Mouse (Mus musculus) heart, embryonic 16.5 days (tissue): ENCODE results near the gene Gm49354. TPM values are rescaled to one million over a fixed set of nuclear protein-coding genes. Genes with fewer than 3 reads are reported as not detected.

Experiments used
- ATAC-seq: fragments of 200-750 bp; cut with Nextera tagmentation; replicated peaks from 2 replicates; pipeline ENCODE4 v1.8.0; 2017; ENCODE audit warnings: moderate number of reproducible peaks; ENCODE audit not compliant: insufficient read depth, low FRiP score; ENCODE audit errors: extremely low read depth
- H3K27ac ChIP-seq: fragments of 300-500 bp; sonication (generic); 2 replicates; pipeline ENCODE4 v1.5.1; 2014; ENCODE audit warnings: mild to moderate bottlenecking, low read length, control low read depth, moderate library complexity
- H3K27me3 ChIP-seq: fragments of 300-500 bp; sonication (generic); 2 replicates; pipeline ENCODE4 v1.6.1; 2014; ENCODE audit warnings: low read length, mixed read lengths; ENCODE audit not compliant: control insufficient read depth, insufficient read depth
- H3K36me3 ChIP-seq: fragments of 300-500 bp; sonication (generic); 2 replicates; pipeline ENCODE4 v1.6.1; 2014; ENCODE audit not compliant: control insufficient read depth, insufficient read depth
- H3K4me1 ChIP-seq: fragments of 300-500 bp; sonication (generic); 2 replicates; pipeline ENCODE4 v1.6.1; 2014; ENCODE audit warnings: low read length, mixed read lengths; ENCODE audit not compliant: control insufficient read depth, insufficient read depth
- H3K4me2 ChIP-seq: fragments of 300-500 bp; sonication (generic); 2 replicates; pipeline ENCODE4 v1.6.1; 2014; ENCODE audit warnings: low read depth, mild to moderate bottlenecking, control low read depth, low read length
- H3K4me3 ChIP-seq: fragments of 300-500 bp; sonication (generic); 2 replicates; pipeline ENCODE4 v1.5.1; 2014; ENCODE audit warnings: mild to moderate bottlenecking, control low read depth, low read length
- H3K9ac ChIP-seq: fragments of 300-500 bp; sonication (generic); 2 replicates; pipeline ENCODE4 v1.6.1; 2014; ENCODE audit warnings: low read length, control low read depth
- H3K9me3 ChIP-seq: fragments of 300-500 bp; sonication (generic); replicated peaks from 2 replicates; pipeline ENCODE4 v1.6.1; 2016; ENCODE audit warnings: low read length; ENCODE audit not compliant: control insufficient read depth
- WGBS: fragments of 180-500 bp; shearing (Covaris S2); extraction: QIAGEN DNeasy Blood & Tissue Kit; methylation state at CpG from one replicate; pipeline ENCODE4 v1.1.7; 2014; 5-methylcytosine and 5-hydroxymethylcytosine counted together
- polyA plus RNA-seq: library from polyadenylated mRNA; unstranded; fragments of >200 nt; fragmentation: Nextera tagmentation; extraction: Ambion mirVana; gene quantifications from 2 replicates; pipeline ENCODE4 v1.2.1, GENCODE M21; 2015

Gene Gm49354
- polyA plus RNA-seq, 1 experiment from 2014 or later, result not detected

- Histone ChIP-seq H3K4me2 (peak overlapping the region; percentile 85), H3K27ac (peak overlapping the region; percentile 100), H3K4me3 (peak overlapping the region; percentile 91), H3K36me3 (peaks cover 11% of the 10 kb centered on the region), H3K9ac (peak overlapping the region; percentile 92), H3K27me3 (no peaks in the 10 kb centered on the region), H3K4me1 (peaks cover 39% of the 10 kb centered on the region), H3K9me3 (no peaks in the 10 kb centered on the region)
- no peak for ATAC-seq
- 25% methylated on average over 9 of the region's 9 CpGs for WGBS
These were observed 11.2 kb downstream of the Gm49354 start for GRCm38 (mm10) chr13:59770847-59771246.

DNA sequence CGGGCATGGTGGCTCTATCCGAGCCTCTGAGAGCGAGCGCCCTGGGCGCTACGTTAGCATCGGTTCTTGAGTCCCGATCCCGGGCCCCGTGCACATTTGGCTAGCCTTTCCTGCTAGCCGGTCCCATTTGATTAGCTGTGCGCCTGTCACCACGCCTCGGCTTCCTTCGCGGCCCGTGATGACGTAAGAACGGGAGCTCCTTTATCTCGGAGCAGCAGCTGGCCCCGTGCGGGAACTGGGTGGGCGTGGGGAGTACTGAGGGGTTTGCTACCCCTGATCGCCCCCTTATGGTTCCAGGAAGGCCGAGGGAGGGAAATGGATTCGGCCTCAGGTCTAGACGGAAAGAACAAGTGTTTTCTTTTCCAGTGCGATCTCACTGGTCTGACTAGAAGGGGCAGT, 11.9 kb downstream of the Gm49354 start:
- no peaks in the 10 kb centered on the region for H3K9me3 ChIP-seq
- peak overlapping the region; percentile 92 for H3K9ac ChIP-seq
- H3K4me3 ChIP-seq, result peak overlapping the region; percentile 91
- peak overlapping the region; percentile 85 for H3K4me2 ChIP-seq
- H3K27ac ChIP-seq, result peak overlapping the region; percentile 100
- H3K36me3 ChIP-seq, result peaks cover 11% of the 10 kb centered on the region
- H3K27me3 ChIP-seq, result no peaks in the 10 kb centered on the region
- peaks cover 44% of the 10 kb centered on the region for H3K4me1 ChIP-seq
- ATAC-seq, result peak; percentile 75
- WGBS, result under 1% methylated on average over 28 of the region's 28 CpGs

DNA sequence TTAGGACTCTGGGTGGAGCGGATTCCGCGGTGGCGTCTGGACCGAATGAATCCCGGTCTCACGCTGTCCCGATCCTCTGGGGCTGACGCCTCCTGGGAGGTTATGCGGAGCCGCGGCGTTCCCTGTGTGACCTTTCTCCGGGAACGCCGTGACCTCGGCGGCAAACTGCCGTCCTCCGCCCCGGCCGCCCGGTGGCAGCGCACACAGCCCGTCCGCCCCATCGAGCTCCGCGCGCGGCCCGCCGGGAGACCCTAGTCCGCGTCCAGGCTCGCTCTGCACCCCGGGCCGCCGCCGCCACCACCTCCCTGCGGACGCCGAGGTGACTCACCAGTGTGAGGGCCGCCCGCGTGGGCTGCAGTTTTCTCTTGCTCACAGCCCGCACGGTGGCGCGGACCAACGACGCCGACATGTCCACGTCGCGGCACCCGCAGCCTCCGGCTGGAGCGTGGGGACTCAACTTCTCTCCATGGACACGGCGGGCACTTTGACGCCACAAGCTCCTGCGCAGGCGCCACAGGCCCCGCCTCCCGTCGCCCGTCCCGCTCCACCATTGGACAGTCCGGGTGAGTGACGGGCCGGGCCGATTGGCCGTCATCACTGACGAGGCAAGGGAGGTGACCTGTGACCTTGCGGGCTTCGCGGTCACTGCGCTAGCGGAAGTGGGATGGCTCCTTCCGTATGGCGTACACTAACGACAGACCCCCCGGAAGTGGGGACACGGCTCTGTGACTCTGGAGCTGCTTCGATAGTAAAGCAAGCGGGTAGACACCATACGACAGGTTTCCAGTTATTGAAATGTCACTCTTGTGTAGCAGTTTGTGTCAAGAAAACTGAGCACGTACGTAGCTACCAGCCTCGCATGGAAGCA, 12.5 kb downstream of the Gm49354 start, which contains the start of gene Isca1:
Isca1 (minus strand) TSS at position 515 of the 868 bp plus-strand sequence.
- H3K27me3 ChIP-seq, result no peaks in the 10 kb centered on the region
- WGBS, result under 1% methylated on average over 91 of the region's 91 CpGs
- peak within 1 kb of the TSS; percentile 85 for H3K4me2 ChIP-seq
- no peaks in the 10 kb centered on the region for H3K9me3 ChIP-seq
- H3K9ac ChIP-seq, result peak within 1 kb of the TSS; percentile 95
- peaks cover 11% of the 10 kb centered on the region for H3K36me3 ChIP-seq
- H3K4me1 ChIP-seq, result peaks cover 40% of the 10 kb centered on the region
- peak within 1 kb of the TSS; percentile 91 for H3K4me3 ChIP-seq
- peak; percentile 95 for ATAC-seq
- peak within 1 kb of the TSS; percentile 100 for H3K27ac ChIP-seq

DNA sequence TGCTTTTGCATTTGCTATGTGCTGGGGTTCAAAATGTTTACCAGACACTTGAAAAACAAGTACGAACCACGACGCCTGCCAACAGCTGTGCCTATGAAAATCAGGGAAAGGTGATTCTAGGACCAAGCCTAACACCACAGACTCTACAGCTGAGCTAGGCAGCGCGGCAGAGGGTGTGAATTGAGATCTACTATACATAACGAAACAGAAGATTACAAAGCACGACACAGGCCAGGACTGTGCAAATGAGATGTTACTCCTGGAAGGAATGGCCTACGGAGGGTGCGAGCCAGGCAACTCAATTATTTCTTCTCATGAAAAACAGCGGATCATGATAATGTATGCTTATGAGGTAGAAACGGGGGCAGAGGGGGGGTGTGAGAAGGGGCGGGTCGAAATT, 13.5 kb downstream of the Gm49354 start:
- Histone ChIP-seq H3K9ac (peak overlapping the region; percentile 95), H3K9me3 (no peaks in the 10 kb centered on the region), H3K36me3 (peaks cover 6% of the 10 kb centered on the region), H3K27me3 (no peaks in the 10 kb centered on the region), H3K4me3 (peak overlapping the region; percentile 91), H3K4me2 (peak overlapping the region; percentile 83), H3K27ac (peak overlapping the region; percentile 96), H3K4me1 (peaks cover 40% of the 10 kb centered on the region)
- ATAC-seq, result no peak
- WGBS, result 9% methylated on average over 13 of the region's 13 CpGs

DNA sequence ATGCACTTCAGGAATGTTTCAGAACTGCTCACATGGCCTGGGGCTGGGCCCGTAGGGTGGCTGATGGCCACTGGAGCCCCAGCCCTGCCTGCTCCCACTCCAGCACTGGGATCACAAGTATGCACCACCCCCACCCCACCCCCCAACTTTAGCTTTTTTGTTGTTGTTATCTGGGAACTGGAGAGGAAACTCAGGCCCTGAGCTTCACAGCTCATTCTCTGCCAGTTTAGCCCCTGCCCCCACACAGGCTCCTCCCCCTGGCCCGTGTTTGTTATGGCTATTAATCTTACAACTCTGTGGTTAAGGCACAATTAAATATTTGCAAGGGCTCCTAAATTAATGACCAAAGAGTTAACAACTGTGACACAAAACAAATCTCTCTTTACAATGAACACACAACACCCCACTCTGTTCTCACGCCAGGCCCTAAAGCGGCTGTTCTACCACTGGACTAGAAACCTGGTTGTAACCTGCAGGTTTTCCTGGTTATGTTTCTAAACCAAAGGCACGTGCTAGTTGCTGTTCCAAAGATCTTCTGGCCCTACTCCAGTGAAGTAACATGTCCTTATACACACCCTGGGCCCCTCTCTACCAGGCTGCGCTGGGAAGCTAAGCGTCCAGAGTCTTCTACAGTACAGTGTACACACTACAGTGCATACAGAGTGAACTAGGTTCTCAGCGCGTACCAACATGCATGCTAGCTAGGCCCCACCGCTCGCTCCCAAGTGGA, 15.1 kb downstream of the Gm49354 start:
- Histone ChIP-seq H3K4me2 (peak overlapping the region; percentile 83), H3K4me1 (peaks cover 43% of the 10 kb centered on the region), H3K27me3 (no peaks in the 10 kb centered on the region), H3K4me3 (peak overlapping the region; percentile 91), H3K27ac (peak overlapping the region; percentile 29), H3K36me3 (peaks cover 15% of the 10 kb centered on the region), H3K9ac (peak overlapping the region; percentile 33), H3K9me3 (no peaks in the 10 kb centered on the region)
- 46% methylated on average over 11 of the region's 11 CpGs for WGBS
- ATAC-seq, result no peak

GRCm38 (mm10) chr13:59762791-59763190, 19.3 kb downstream of the Gm49354 start:
- Histone ChIP-seq H3K27ac (no peak overlapping the region), H3K4me3 (no peak overlapping the region), H3K36me3 (peaks cover 43% of the 10 kb centered on the region), H3K27me3 (no peaks in the 10 kb centered on the region), H3K9me3 (no peaks in the 10 kb centered on the region), H3K9ac (no peak overlapping the region), H3K4me1 (peaks cover 30% of the 10 kb centered on the region), H3K4me2 (no peak overlapping the region)
- 83% methylated on average over 7 of the region's 7 CpGs for WGBS
- ATAC-seq, result no peak

- no peak overlapping the region for H3K27ac ChIP-seq
- 78% methylated on average over 7 of the region's 7 CpGs for WGBS
- ATAC-seq, result 0 out of 2 replicates have a peak, but pooled peaks have one; percentile 25
These were observed 25.1 kb downstream of the Gm49354 start for GRCm38 (mm10) chr13:59756906-59757305.

DNA sequence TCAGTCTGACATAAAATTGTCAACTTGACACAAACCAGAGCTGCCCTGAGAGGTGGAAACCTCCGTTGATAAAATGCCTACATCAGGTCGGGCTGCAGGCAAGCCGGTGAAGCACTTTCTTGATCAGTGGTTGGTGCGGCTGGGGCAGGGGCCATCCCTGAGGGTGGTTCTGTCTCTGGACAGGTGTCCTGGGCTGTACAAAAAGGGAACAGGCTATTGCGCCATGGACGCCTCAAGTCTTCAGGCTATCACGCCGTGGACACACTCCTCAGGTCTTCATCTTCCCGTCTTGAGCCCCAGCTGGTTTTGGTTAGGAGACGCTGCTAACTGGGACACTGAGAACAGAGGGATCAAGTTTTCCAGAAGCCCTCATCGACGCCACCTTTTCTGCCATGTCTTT, 31.7 kb downstream of the Gm49354 start:
- ATAC-seq, result no peak
- Histone ChIP-seq H3K27me3 (no peaks in the 10 kb centered on the region), H3K36me3 (peaks cover 7% of the 10 kb centered on the region), H3K4me1 (no peaks in the 10 kb centered on the region), H3K4me2 (no peak overlapping the region), H3K27ac (no peak overlapping the region), H3K9me3 (no peaks in the 10 kb centered on the region), H3K9ac (no peak overlapping the region), H3K4me3 (no peak overlapping the region)
- 61% methylated on average over 12 of the region's 12 CpGs for WGBS

More at GRCm38 (mm10) chr13:59756906-59757305, 25.1 kb downstream of the Gm49354 start:
- Histone ChIP-seq H3K27me3 (no peaks in the 10 kb centered on the region), H3K4me3 (no peak overlapping the region), H3K4me2 (no peak overlapping the region), H3K9me3 (no peaks in the 10 kb centered on the region), H3K9ac (no peak overlapping the region), H3K36me3 (peaks cover 41% of the 10 kb centered on the region), H3K4me1 (peaks cover 3% of the 10 kb centered on the region; the same call in 1 of the 2 replicates)

DNA sequence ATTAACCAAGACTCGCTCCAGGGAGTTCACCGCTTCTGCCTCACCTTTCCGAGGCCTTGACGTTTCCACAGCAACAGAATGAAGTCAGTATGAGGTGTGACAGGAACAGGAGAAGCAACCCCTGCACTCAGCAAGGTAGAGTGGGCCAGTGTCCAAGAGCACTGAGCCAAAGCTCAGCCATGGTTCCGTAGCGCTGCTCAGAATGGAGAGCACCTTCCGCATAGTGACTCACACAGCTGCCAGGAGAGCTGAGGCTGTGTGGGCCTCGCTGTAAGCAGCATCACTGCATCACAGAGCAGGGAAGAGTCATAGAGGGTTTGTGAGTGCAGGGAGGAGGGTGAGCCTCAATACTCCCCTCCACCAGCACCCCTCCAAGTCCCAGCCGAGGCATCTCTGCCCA, 35.3 kb downstream of the Gm49354 start, which contains the start of gene 1700014D04Rik:
1700014D04Rik (minus strand) TSS at position 42 of the 400 bp plus-strand sequence.
- no peak for ATAC-seq
- H3K27ac ChIP-seq, result no peak within 1 kb of the TSS

More for the DNA sequence above, 35.3 kb downstream of the Gm49354 start, which contains the start of gene 1700014D04Rik:
- Histone ChIP-seq H3K27me3 (no peaks in the 10 kb centered on the region), H3K9ac (no peak within 1 kb of the TSS), H3K4me1 (no peaks in the 10 kb centered on the region), H3K4me3 (no peak within 1 kb of the TSS), H3K4me2 (no peak within 1 kb of the TSS), H3K36me3 (no peaks in the 10 kb centered on the region), H3K9me3 (no peaks in the 10 kb centered on the region)
- 81% methylated on average over 9 of the region's 9 CpGs for WGBS
